Mouse (Mus musculus): ENCODE data around the gene Ldlrad3. TPM values are rescaled to one million over a fixed set of nuclear protein-coding genes. Genes with fewer than 3 reads are reported as not detected.

Gene Ldlrad3
- polyA plus RNA-seq, 1 experiment from 2014 or later = 48.3 TPM

DNA sequence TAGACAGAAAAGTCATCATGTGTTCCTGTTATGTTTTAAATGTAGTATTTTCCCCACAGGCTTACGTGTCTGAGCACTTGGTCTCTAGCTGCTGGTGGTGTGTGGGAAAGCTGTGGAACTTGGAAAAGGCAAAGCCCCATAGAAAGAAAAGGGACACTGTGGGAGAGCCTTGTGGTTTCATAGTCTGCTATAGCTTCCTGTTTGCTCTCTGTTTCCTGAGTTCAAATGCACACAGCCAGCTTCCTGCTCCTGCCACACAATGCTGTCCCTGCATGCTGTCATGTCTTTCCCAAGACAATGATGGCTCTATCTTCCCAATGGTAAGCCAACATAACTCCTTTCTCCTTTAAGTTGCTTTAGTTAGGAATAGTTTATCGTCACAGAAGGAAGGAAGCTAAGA is 194.5 kb downstream of the Ldlrad3 start:
- Histone ChIP-seq H3K36me3 (no peaks in the 10 kb centered on the region), H3K4me2 (no peak overlapping the region), H3K9me3 (no peaks in the 10 kb centered on the region), H3K4me1 (replicated peaks) (peaks cover 32% of the 10 kb centered on the region), H3K9ac (no peak overlapping the region), H3K4me3 (no peak overlapping the region), H3K27ac (replicated peaks) (no peak overlapping the region), H3K27me3 (no peaks in the 10 kb centered on the region)
- ATAC-seq (ENCODE audit: low read depth) = no peak
- WGBS = 90% methylated on average over 2 of the region's 2 CpGs

GRCm38 (mm10) chr2:101986344-101987087 is 199.7 kb downstream of the Ldlrad3 start:
- no peaks in the 10 kb centered on the region for H3K36me3 ChIP-seq
- no peak overlapping the region for H3K4me2 ChIP-seq
- H3K9ac ChIP-seq = no peak overlapping the region
- H3K9me3 ChIP-seq = no peaks in the 10 kb centered on the region
- no peak overlapping the region for H3K4me3 ChIP-seq
- H3K4me1 ChIP-seq (replicated peaks) = peaks cover 57% of the 10 kb centered on the region
- 81% methylated on average over 3 of the region's 3 CpGs for WGBS
- no peaks in the 10 kb centered on the region for H3K27me3 ChIP-seq
- no peak for ATAC-seq (ENCODE audit: low read depth)
- H3K27ac ChIP-seq (replicated peaks) = no peak overlapping the region

GRCm38 (mm10) chr2:101983853-101984543 is 202.2 kb downstream of the Ldlrad3 start:
- Histone ChIP-seq H3K36me3 (no peaks in the 10 kb centered on the region), H3K4me1 (replicated peaks) (peaks cover 72% of the 10 kb centered on the region), H3K27ac (replicated peaks) (no peak overlapping the region), H3K9ac (no peak overlapping the region), H3K27me3 (no peaks in the 10 kb centered on the region), H3K4me3 (no peak overlapping the region), H3K9me3 (no peaks in the 10 kb centered on the region), H3K4me2 (no peak overlapping the region)
- WGBS = 90% methylated on average over 9 of the region's 9 CpGs
- no peak for ATAC-seq (ENCODE audit: low read depth)

DNA sequence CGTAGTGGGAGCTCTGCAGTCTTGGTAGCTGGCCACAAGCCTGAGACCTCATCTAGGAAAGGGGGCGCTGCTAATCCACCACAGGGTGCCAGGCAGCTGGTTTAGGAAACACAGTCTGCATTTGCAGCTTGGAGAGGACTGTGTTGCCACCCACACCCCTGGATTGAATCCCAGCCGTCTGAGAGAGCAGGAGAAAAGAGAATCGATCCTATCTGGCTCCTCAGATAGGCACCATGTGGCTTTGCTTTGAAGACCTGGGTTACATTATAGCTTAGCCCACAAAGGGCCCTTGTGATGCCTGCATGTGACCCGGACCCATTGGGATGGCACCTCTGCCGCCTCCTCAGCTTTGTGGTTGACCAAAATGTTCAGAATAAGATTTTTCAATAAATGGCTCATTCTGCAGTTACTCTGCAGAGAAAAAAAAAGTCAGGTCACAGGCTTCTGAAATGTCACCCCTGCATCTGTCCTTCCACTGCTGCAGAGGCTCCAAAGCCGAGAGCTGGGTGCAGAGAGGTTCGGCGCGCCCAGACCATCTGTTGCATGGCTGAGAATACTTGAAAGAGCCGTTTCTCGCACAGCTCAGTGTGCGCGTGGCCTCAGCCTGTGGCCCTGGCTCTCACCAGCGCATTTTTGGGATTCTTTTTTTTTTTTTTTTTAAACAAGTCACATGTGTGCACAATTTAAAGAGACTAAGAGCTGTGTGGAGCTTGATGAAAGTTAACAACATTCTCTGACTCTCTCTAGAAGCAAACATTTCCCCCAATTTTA is 202.9 kb downstream of the Ldlrad3 start:
- peak overlapping the region; percentile 46; the same call in 1 of the 2 replicates for H3K27ac ChIP-seq (replicated peaks)
- no peaks in the 10 kb centered on the region for H3K27me3 ChIP-seq
- WGBS = 31% methylated on average over 15 of the region's 15 CpGs
- no peak overlapping the region for H3K9ac ChIP-seq
- no peak overlapping the region for H3K4me2 ChIP-seq
- no peaks in the 10 kb centered on the region for H3K9me3 ChIP-seq
- no peaks in the 10 kb centered on the region for H3K36me3 ChIP-seq
- peaks cover 79% of the 10 kb centered on the region for H3K4me1 ChIP-seq (replicated peaks)
- no peak for ATAC-seq (ENCODE audit: low read depth)
- no peak overlapping the region for H3K4me3 ChIP-seq

- H3K4me1 ChIP-seq (replicated peaks) = peaks cover 86% of the 10 kb centered on the region
- no peak overlapping the region for H3K27ac ChIP-seq (replicated peaks)
- H3K4me2 ChIP-seq = no peak overlapping the region
- no peak overlapping the region for H3K4me3 ChIP-seq
- WGBS = 87% methylated on average over 6 of the region's 6 CpGs
- no peak for ATAC-seq (ENCODE audit: low read depth)
- H3K9ac ChIP-seq = no peak overlapping the region
- H3K9me3 ChIP-seq = no peaks in the 10 kb centered on the region
- H3K27me3 ChIP-seq = no peaks in the 10 kb centered on the region
- H3K36me3 ChIP-seq = no peaks in the 10 kb centered on the region
Observed at GRCm38 (mm10) chr2:101981964-101982498, 204.2 kb downstream of the Ldlrad3 start.

- Histone ChIP-seq H3K9ac (no peak overlapping the region), H3K27ac (replicated peaks) (no peak overlapping the region; the same call in 1 of the 2 replicates), H3K36me3 (no peaks in the 10 kb centered on the region), H3K4me1 (replicated peaks) (peaks cover 83% of the 10 kb centered on the region), H3K4me2 (no peak overlapping the region), H3K4me3 (no peak overlapping the region), H3K27me3 (no peaks in the 10 kb centered on the region), H3K9me3 (no peaks in the 10 kb centered on the region)
- 70% methylated on average over 2 of the region's 2 CpGs for WGBS
- no peak for ATAC-seq (ENCODE audit: low read depth)
Observed at GRCm38 (mm10) chr2:101981211-101981610, 205.0 kb downstream of the Ldlrad3 start.

GRCm38 (mm10) chr2:101980456-101980947 is 205.7 kb downstream of the Ldlrad3 start:
- Histone ChIP-seq H3K27me3 (no peaks in the 10 kb centered on the region), H3K4me3 (no peak overlapping the region), H3K4me2 (no peak overlapping the region), H3K27ac (replicated peaks) (peak overlapping the region; percentile 88), H3K9ac (no peak overlapping the region), H3K9me3 (no peaks in the 10 kb centered on the region), H3K36me3 (no peaks in the 10 kb centered on the region), H3K4me1 (replicated peaks) (peaks cover 77% of the 10 kb centered on the region)
- no peak for ATAC-seq (ENCODE audit: low read depth)
- WGBS = 55% methylated on average over 8 of the region's 8 CpGs

DNA sequence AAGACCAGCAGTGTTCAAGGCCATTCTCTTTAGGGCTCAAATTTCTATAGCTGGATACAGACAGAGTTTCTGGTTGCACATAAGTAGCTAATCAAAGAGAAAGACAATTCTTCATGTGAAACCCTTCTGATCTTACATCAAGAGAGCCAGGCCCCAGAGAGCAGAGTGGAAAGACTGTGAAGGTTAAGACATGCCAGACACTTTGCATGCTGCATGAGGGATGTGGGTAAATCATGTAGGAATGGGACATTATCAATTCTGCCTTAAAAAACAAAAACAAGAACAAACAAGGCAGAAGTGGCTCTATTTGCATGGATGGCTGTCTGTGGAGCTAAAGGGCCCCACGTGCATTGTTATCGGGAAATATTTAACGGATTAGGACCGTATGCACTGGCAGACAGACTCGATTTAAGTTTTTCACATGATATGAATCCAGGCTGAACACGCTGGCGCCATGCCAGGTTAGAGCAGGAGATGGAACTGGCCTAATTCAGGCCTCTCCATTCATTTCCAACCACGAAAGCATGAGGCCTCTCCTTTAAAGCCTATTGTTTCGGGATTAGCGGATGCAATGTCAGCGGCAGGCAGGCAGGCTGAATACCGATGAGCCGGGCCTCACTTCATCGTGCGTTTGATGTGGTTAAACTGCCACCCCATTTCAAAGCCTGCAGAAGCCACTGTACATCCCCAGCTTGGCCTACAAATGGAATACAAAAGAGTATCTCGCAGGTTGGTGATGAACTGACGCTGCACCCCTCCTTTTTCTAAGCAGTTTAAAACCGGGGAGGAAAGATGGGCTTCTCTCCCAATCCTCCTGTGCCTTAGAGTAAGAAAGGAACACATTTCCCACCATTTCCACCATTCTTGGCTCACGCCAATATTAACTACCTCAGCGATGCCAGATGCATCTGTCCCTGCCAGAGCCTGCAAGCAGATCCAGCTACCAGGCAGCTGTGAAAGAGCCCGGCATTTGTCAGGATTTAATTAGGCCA is 207.4 kb downstream of the Ldlrad3 start:
- H3K4me1 ChIP-seq (replicated peaks) = peaks cover 75% of the 10 kb centered on the region
- no peak overlapping the region for H3K4me3 ChIP-seq
- 6% methylated on average over 21 of the region's 21 CpGs for WGBS
- peak overlapping the region; percentile 53 for H3K9ac ChIP-seq
- 0 out of 2 replicates have a peak overlapping the region, but pooled peaks have one; percentile 5 for H3K4me2 ChIP-seq
- H3K9me3 ChIP-seq = no peaks in the 10 kb centered on the region
- ATAC-seq (ENCODE audit: low read depth) = peak; percentile 68
- peak overlapping the region; percentile 88 for H3K27ac ChIP-seq (replicated peaks)
- no peaks in the 10 kb centered on the region for H3K27me3 ChIP-seq
- no peaks in the 10 kb centered on the region for H3K36me3 ChIP-seq

GRCm38 (mm10) chr2:101976399-101977064 is 209.7 kb downstream of the Ldlrad3 start:
- Histone ChIP-seq H3K4me1 (replicated peaks) (peaks cover 66% of the 10 kb centered on the region), H3K9me3 (no peaks in the 10 kb centered on the region), H3K27me3 (no peaks in the 10 kb centered on the region), H3K4me2 (no peak overlapping the region), H3K36me3 (no peaks in the 10 kb centered on the region), H3K27ac (replicated peaks) (no peak overlapping the region), H3K9ac (no peak overlapping the region), H3K4me3 (no peak overlapping the region)
- 80% methylated on average over 7 of the region's 7 CpGs for WGBS
- no peak for ATAC-seq (ENCODE audit: low read depth)

- Histone ChIP-seq H3K4me3 (no peak overlapping the region), H3K4me2 (no peak overlapping the region), H3K36me3 (no peaks in the 10 kb centered on the region), H3K4me1 (replicated peaks) (peaks cover 53% of the 10 kb centered on the region), H3K9ac (no peak overlapping the region), H3K27ac (replicated peaks) (no peak overlapping the region), H3K27me3 (no peaks in the 10 kb centered on the region), H3K9me3 (no peaks in the 10 kb centered on the region)
- ATAC-seq (ENCODE audit: low read depth) = no peak
- 58% methylated on average over 3 of the region's 3 CpGs for WGBS
Observed at GRCm38 (mm10) chr2:101973810-101974209, 212.4 kb downstream of the Ldlrad3 start.
